Mouse (Mus musculus): ENCODE data around the gene Zpr1.
"Not testable (repeated sequence)": the region's sequence is repeated elsewhere in the genome, so short reads cannot be mapped to it uniquely, and the experiment has no call there.

The Zpr1 gene

GRCm38 (mm10) chr9:46261131-46261530, 11.7 kb upstream of the Zpr1 start:
- in situ Hi-C loops (cut with MboI), result no loop called here

GRCm38 (mm10) chr9:46268343-46268873, 4.5 kb upstream of the Zpr1 start, which contains the start of gene Apoa5:
Gene Apoa5, plus strand, starts transcription at chr9:46268633.
- in situ Hi-C loops (cut with MboI), result no loop called here

DNA sequence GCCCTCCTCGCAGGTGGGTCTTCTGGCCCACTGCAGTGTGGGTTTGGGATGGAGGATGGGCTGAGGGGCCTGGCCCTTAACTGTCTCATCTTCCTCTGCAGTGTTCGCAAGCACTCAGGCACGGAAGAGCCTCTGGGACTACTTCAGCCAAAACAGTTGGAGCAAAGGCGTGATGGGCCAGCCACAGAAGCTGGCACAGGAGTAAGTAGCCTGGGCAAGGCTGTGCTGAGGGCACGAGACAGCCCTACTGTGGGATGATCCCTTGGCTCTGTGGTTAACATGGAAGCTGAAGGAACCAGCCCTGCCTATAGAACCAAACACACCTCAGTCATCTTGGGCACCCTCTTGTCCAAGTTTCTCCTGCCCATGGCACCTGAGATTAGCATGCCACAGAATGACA, 3.7 kb upstream of the Zpr1 start:
- in situ Hi-C loops (cut with MboI), result no loop called here

- in situ Hi-C loops (cut with MboI), result no loop called here
These were observed 2.1 kb upstream of the Zpr1 start for GRCm38 (mm10) chr9:46270782-46271181.

DNA sequence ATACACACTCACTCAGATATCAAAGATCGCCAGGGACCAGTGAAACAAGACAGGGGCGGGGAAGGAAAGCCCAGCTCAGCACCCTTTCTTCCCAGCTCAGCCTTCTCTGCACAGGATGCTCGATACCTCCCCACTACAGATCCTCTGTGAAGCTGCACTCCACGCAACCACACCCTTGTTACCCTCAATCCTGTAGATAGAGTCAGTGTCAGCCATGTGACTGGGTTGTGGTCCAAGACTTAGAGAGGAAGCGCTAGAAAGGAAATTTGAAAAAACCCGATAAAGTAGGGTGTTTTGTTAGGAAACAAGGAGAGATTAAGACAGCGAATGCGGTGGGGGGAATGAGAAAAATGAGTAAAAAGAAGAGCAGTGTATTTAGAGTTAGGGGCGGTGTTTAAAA, 794 bp upstream of the Zpr1 start:
- in situ Hi-C loops (cut with MboI), result no loop called here

DNA sequence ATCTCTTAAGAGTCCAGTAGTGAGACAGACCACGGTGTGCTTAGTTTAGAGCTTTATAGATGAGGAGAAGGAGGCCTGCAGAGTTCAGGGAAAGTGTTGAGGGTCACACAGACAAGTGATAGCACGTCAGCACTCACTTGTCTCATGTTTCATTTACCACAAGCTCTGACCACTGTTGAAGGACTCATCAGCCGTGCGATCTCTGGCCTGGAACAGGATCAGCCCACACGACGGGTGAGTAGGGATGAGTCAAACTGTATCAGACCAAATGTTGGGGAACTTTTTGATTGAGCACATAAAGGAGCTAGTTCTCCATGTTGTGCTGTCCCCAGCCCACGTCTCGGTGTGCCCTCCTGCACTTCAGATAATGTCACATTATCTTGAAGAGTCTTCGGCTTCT, 1.6 kb downstream of the Zpr1 start:
- in situ Hi-C loops (cut with MboI), result no loop called here

GRCm38 (mm10) chr9:46282631-46283436, 10.0 kb downstream of the Zpr1 start, which contains the start of gene Bud13:
Gene Bud13, plus strand, starts transcription at chr9:46283008.
- in situ Hi-C loops (cut with MboI), result no loop called here

DNA sequence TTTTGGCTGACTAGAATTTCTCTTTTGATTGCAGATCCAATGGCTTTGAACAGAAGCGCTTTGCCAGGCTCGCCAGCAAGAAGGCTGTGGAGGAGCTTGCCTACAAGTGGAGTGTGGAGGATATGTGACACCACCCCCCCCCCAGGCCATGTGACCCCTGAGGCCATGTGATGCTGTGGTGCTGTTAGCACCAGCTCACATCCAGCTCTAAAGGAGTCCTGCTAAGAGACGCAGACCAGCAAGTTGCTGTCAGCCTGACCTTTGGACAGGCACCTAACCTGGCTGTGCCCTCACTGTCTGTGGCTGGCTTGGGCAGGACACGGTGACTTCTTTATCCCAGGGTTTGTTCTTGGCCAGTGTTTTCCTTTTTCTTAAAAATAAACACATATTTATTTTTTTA, 25.5 kb downstream of the Zpr1 start:
- in situ Hi-C loops (cut with MboI), result no loop called here

DNA sequence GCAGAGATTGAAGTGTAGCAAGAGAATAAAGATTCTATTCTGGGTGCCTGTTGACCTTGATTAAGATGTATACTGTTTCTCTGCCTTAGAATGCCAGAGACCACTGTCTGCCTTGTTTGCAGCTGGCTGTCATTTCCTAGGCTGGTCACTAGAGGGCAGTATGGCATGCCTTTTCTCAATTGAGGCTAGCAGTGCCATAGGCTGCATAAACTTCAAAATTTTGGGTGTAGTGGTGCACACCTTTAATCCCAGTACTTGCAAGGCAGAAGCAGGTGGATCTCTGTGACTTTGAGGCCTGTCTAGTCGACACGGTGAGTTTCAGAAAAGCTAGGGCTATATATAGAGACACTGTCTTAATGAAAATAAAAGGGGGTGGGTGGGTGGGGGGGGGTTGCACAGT, 29.3 kb downstream of the Zpr1 start:
- in situ Hi-C loops (cut with MboI), result no loop called here

GRCm38 (mm10) chr9:46309121-46309520, 36.3 kb downstream of the Zpr1 start:
- in situ Hi-C loops (cut with MboI), result no loop called here

DNA sequence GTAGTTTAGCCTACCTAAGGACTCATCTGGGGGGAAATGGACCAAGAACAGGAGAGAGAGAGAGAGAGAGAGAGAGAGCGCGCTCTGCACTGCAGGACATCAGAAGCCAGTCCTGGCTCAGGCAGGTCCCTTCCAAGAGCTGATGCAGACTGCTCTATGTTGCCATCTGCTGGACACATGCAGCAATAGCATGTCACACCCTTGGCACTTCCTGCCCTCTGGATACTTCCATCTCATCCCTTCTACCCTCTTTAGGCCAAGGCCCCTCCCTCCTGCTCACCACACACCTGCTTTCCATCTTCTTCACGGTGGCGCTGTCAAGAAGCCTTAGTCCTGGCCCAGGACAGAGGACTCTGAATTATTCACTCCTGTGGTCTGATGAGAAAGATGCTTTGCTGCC, 41.6 kb downstream of the Zpr1 start:
- in situ Hi-C loops (cut with MboI), result no loop called here

- in situ Hi-C loops (cut with MboI), result no loop called here
These were observed 42.1 kb downstream of the Zpr1 start for GRCm38 (mm10) chr9:46314921-46315320.

- in situ Hi-C loops (cut with MboI), result no loop called here
These were observed 43.0 kb downstream of the Zpr1 start for GRCm38 (mm10) chr9:46315807-46316365.

DNA sequence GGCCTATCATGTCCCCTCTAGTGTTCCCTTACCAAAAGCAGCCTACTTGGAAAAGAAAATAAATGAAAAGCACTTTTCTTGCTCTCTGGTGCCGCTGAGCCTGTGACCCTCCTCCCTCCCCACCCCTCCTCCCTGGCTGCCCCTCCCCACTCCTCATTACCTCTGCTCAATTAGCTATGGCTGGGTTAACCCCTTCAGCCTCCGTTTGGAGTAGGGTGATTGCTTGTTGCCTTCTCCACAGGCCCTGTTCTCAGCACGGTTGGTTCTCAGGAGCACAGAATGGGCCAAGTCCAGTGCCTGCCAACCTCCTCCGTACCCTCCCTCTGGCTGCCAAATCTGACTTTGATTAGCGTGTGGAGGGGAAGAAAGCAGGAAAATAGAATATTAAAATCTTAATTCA, 43.5 kb downstream of the Zpr1 start:
- in situ Hi-C loops (cut with MboI), result no loop called here

- in situ Hi-C loops (cut with MboI), result no loop called here
These were observed 44.0 kb downstream of the Zpr1 start for GRCm38 (mm10) chr9:46316909-46317308.

DNA sequence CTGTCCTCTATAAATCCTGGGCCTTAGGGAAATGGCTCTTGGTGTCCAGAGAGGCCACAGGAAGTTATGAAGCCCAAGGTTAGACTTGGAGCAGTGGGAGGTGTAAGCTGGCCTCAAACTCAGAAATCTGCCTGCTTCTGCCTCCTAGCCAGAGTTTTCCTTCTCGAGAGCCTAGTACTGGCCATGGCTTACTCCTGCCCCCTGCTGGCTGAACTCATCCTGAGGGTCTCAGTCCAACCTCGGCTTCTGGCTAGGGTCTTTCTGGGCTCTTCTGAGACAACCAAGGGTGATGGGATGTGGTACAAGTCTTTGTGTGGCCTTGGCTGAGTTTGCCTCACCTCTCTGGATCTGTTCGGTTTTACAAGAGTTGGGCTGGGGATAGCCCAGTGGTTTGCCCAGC, 45.1 kb downstream of the Zpr1 start:
- in situ Hi-C loops (cut with MboI), result no loop called here

GRCm38 (mm10) chr9:46319886-46320285, 47.0 kb downstream of the Zpr1 start, which contains the start of gene 4931429L15Rik:
Gene 4931429L15Rik, minus strand, starts transcription at chr9:46319986.
- in situ Hi-C loops (cut with MboI), result not testable (repeated sequence)

DNA sequence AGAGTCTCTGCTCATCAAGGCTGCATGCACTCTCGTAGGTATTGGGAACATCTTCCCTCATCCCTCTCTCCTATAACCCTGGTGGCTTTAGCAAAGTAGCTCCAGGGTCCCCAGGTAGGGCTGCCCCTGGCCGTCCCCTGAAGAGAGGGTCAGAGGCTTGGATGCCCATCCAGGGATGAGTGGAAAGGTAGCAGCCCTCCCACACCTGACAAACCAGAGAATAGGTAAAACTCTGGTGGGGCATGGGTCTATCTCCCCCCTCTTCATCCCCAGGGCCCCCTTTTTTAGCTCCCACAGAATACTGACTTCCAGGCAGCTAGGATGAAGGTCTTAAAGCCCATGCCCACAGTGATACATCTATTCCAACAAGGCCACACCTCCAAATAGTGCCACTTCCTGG, 47.6 kb downstream of the Zpr1 start:
- in situ Hi-C loops (cut with MboI), result no loop called here

- in situ Hi-C loops (cut with MboI), result no loop called here
These were observed 54.0 kb downstream of the Zpr1 start for GRCm38 (mm10) chr9:46326694-46327405.

- in situ Hi-C loops (cut with MboI), result no loop called here
These were observed 55.1 kb downstream of the Zpr1 start for GRCm38 (mm10) chr9:46327706-46328571.

GRCm38 (mm10) chr9:46328572-46329249, 55.8 kb downstream of the Zpr1 start:
- in situ Hi-C loops (cut with MboI), result no loop called here

Data from mature B cell (primary cell).